ENCODE assay signal across 8 mouse cellular contexts in genomic region chr16:56038090-56038489, GRCm38 (mm10). TPM values are rescaled to one million over a fixed set of nuclear protein-coding genes. Genes with fewer than 3 reads are reported as not detected.
DNase-seq lines count a peak whose midpoint lies in the region; ATAC-seq and TF ChIP-seq lines count a peak whose summit lies in the region.

No protein-coding gene starts in this region.

- no peak for TF ChIP-seq CTCF in MEL (IDR thresholded peaks at IDR 0.05 in 2 of 3, conservative IDR thresholded peaks at IDR 0.05 in 1 of 3; ENCODE audit: control insufficient read depth in 1 of 3, insufficient read depth in 1 of 3, low read depth in 2 of 3, low read length in 3 of 3, poor library complexity in 1 of 3, severe bottlenecking in 1 of 3)

- TF ChIP-seq EP300 in MEL (IDR thresholded peaks at IDR 0.05; ENCODE audit: low read depth in 1 of 2, low read length in 2 of 2): no peak

- peaks cover 32% of the 10 kb centered on the region for H3K79me2 ChIP-seq in MEL (ENCODE audit: control insufficient read depth, insufficient read depth, low read length, poor library complexity)

- H3K9ac ChIP-seq in heart, embryonic 16.5 days (ENCODE audit: low read length): peak overlapping the region; percentile 98
- peak overlapping the region; percentile 79 for H3K9ac ChIP-seq in MEL (ENCODE audit: control insufficient read depth, low read depth, low read length, poor library complexity, severe bottlenecking)

- intact Hi-C loops in heart, postnatal 14 days (cut with DNase I): no loop called here

- TF ChIP-seq POLR2A in MEL (IDR thresholded peaks at IDR 0.05; ENCODE audit: control insufficient read depth in 1 of 2, insufficient read depth in 1 of 2, low read depth in 1 of 2, low read length in 2 of 2, poor library complexity in 1 of 2): no peak

- ATAC-seq in heart, embryonic 16.5 days (replicated peaks; ENCODE audit: extremely low read depth, insufficient read depth, low FRiP score): no peak; the same call in 1 of the 2 replicates

- peaks cover 11% of the 10 kb centered on the region for H3K4me1 ChIP-seq in heart, embryonic 16.5 days (ENCODE audit: control insufficient read depth, insufficient read depth, low read length)
- peaks cover 0 to 6% of the 10 kb centered on the region in 2 experiments; a peak in 1 of 4 replicates for H3K4me1 ChIP-seq in MEL (ENCODE audit: control insufficient read depth in 1 of 2, insufficient read depth in 2 of 2, low read length in 2 of 2)
- H3K4me1 ChIP-seq in hindbrain, embryonic 10.5 days (replicated peaks): peaks cover 15% of the 10 kb centered on the region
- H3K4me1 ChIP-seq in midbrain, embryonic 10.5 days: peaks cover 17% of the 10 kb centered on the region

- no peak for TF ChIP-seq RAD21 in MEL (IDR thresholded peaks at IDR 0.05; ENCODE audit: low read depth, low read length)

- H3K36me3 ChIP-seq in heart, embryonic 16.5 days (ENCODE audit: control insufficient read depth, insufficient read depth): peaks cover 10% of the 10 kb centered on the region
- peaks cover 14 to 27% of the 10 kb centered on the region in 2 experiments for H3K36me3 ChIP-seq in MEL (ENCODE audit: control insufficient read depth in 1 of 2, insufficient read depth in 2 of 2, low read length in 2 of 2)
- H3K36me3 ChIP-seq in hindbrain, embryonic 10.5 days: peaks cover 26% of the 10 kb centered on the region
- peaks cover 26% of the 10 kb centered on the region for H3K36me3 ChIP-seq in midbrain, embryonic 10.5 days

- peak overlapping the region; percentile 91 for H3K27ac ChIP-seq in heart, embryonic 16.5 days (ENCODE audit: low read length)
- peak overlapping the region; percentile 84 for H3K27ac ChIP-seq in MEL (ENCODE audit: control insufficient read depth, low read depth, low read length)
- H3K27ac ChIP-seq in hindbrain, embryonic 10.5 days: peak overlapping the region; percentile 93
- H3K27ac ChIP-seq in midbrain, embryonic 10.5 days (replicated peaks): peak overlapping the region; percentile 94

- H3K4me3 ChIP-seq in heart, embryonic 16.5 days (ENCODE audit: low read length): peak overlapping the region; percentile 97
- peak overlapping the region; percentile 93 to 95 for H3K4me3 ChIP-seq in MEL (ENCODE audit: control insufficient read depth in 1 of 2, insufficient read depth in 1 of 2, low read depth in 2 of 2, low read length in 2 of 2)
- H3K4me3 ChIP-seq in hindbrain, embryonic 10.5 days: peak overlapping the region; percentile 89
- peak overlapping the region; percentile 90 for H3K4me3 ChIP-seq in midbrain, embryonic 10.5 days

- no peaks in the 10 kb centered on the region for H3K27me3 ChIP-seq in heart, embryonic 16.5 days (ENCODE audit: control insufficient read depth, insufficient read depth, low read length)
- H3K27me3 ChIP-seq in MEL (ENCODE audit: control insufficient read depth in 1 of 2, insufficient read depth in 2 of 2, low read length in 2 of 2): no peaks in the 10 kb centered on the region
- no peaks in the 10 kb centered on the region for H3K27me3 ChIP-seq in hindbrain, embryonic 10.5 days (ENCODE audit: insufficient read depth, poor library complexity, severe bottlenecking)
- H3K27me3 ChIP-seq in midbrain, embryonic 10.5 days (ENCODE audit: low read depth, poor library complexity, severe bottlenecking): no peaks in the 10 kb centered on the region

- H3K4me2 ChIP-seq in heart, embryonic 16.5 days (ENCODE audit: low read depth, low read length): peak overlapping the region; percentile 59

- DNase-seq in heart, postnatal 14 days: no peak
- no peak for DNase-seq in MEL (ENCODE audit: low read depth, low spot score)
- no peak for DNase-seq in hindbrain, embryonic 10.5 days (ENCODE audit: low spot score)
- no peak for DNase-seq in midbrain, embryonic 10.5 days (ENCODE audit: low spot score)
- DNase-seq in right cerebral cortex, adult 2 months (ENCODE audit: low spot score in 2 of 2): no peak
- no peak for DNase-seq in kidney, adult 9 months
- no peak for DNase-seq in cerebellum, adult 8-10 months

- no peaks in the 10 kb centered on the region for H3K9me3 ChIP-seq in heart, embryonic 16.5 days (replicated peaks; ENCODE audit: control insufficient read depth, low read length)
- H3K9me3 ChIP-seq in MEL (replicated peaks; ENCODE audit: insufficient read depth, low read length): no peaks in the 10 kb centered on the region
- no peaks in the 10 kb centered on the region for H3K9me3 ChIP-seq in hindbrain, embryonic 10.5 days
- no peaks in the 10 kb centered on the region for H3K9me3 ChIP-seq in midbrain, embryonic 10.5 days (replicated peaks)

- 26% methylated on average over 8 of the region's 8 CpGs for WGBS in heart, embryonic 16.5 days
- WGBS in hindbrain, embryonic 10.5 days: 34% methylated on average over 8 of the region's 8 CpGs
- 35% methylated on average over 8 of the region's 8 CpGs for whole genome bisulfite sequencing in midbrain, embryonic 10.5 days

TF ChIP-seq in MEL, 35 proteins besides CTCF, POLR2A, EP300 and RAD21:
- no peak for TF ChIP-seq MYC (IDR thresholded peaks at IDR 0.05; ENCODE audit: low read depth, low read length)
- no peak for TF ChIP-seq ZC3H11A (IDR thresholded peaks at IDR 0.05; ENCODE audit: low read depth, low read length)
- no peak for TF ChIP-seq NRF1 (IDR thresholded peaks at IDR 0.05; ENCODE audit: insufficient read depth, low read depth, low read length, poor library complexity, severe bottlenecking)
- TF ChIP-seq MAX (IDR thresholded peaks at IDR 0.05; ENCODE audit: low read length): no peak
- TF ChIP-seq USF1 (IDR thresholded peaks at IDR 0.05; ENCODE audit: low read depth, low read length): no peak
- no peak for TF ChIP-seq MAZ (IDR thresholded peaks at IDR 0.05; ENCODE audit: low read depth, low read length)
- TF ChIP-seq ZKSCAN1 (IDR thresholded peaks at IDR 0.05; ENCODE audit: low read depth, low read length): no peak
- no peak for TF ChIP-seq SMC3 (IDR thresholded peaks at IDR 0.05; ENCODE audit: low read depth, low read length)
- TF ChIP-seq CHD1 (IDR thresholded peaks at IDR 0.05; ENCODE audit: low read depth, low read length): no peak
- no peak for TF ChIP-seq ETS1 (IDR thresholded peaks at IDR 0.05; ENCODE audit: low read depth, low read length)
- no peak for TF ChIP-seq GABPA (IDR thresholded peaks at IDR 0.05; ENCODE audit: low read depth, low read length)
- no peak for TF ChIP-seq CHD2 (IDR thresholded peaks at IDR 0.05; ENCODE audit: low read length)
- no peak for TF ChIP-seq BHLHE40 (IDR thresholded peaks at IDR 0.05; ENCODE audit: borderline replicate concordance, low read depth, low read length)
TF ChIP-seq in MEL: peak in this region for 0.

RNA-seq across cellular contexts. Expression of gene Trmt10c, which starts 0.5 kb away (rescaled TPM):
- polyA plus RNA-seq in heart, embryonic 16.5 days (2015; fragmentation: Nextera tagmentation; extraction: Ambion mirVana): 21.2 and 24.3 TPM in 2 replicates
- 10 to 100 TPM; 10.9 to 13.0 TPM for total RNA-seq in heart, postnatal 14 days (2021)
- total RNA-seq in MEL (2012; rRNA removed): 28.7 and 32.3 TPM in 2 replicates
- 10 to 100 TPM; 16.5 to 48.5 TPM for polyA plus RNA-seq in MEL (2012; ENCODE audit: insufficient read depth in 1 of 2, insufficient read length in 2 of 2, low read depth in 1 of 2, low replicate concordance in 2 of 2, missing spikeins in 1 of 2)
- polyA plus RNA-seq in hindbrain, embryonic 10.5 days (2016; fragmentation: Nextera tagmentation; extraction: Ambion mirVana): 25.5 and 29.0 TPM in 2 replicates
- polyA plus RNA-seq in midbrain, embryonic 10.5 days (2016; fragmentation: Nextera tagmentation; extraction: Ambion mirVana): 30.9 and 34.8 TPM in 2 replicates

RNA-seq across cellular contexts. Expression of gene Pcnp, which starts 8.6 kb away (rescaled TPM):
- 138 and 151 TPM in 2 replicates for polyA plus RNA-seq in heart, embryonic 16.5 days (2015; fragmentation: Nextera tagmentation; extraction: Ambion mirVana)
- total RNA-seq in heart, postnatal 14 days (2021): 10 to 100 TPM; 54.5 to 56.1 TPM
- total RNA-seq in MEL (2012; rRNA removed): 70.9 and 79.1 TPM in 2 replicates
- 100 to 1,000 TPM in 1 of 2 experiments, 10 to 100 TPM in 1; 88.5 to 128 TPM for polyA plus RNA-seq in MEL (2012; ENCODE audit: insufficient read depth in 1 of 2, insufficient read length in 2 of 2, low read depth in 1 of 2, low replicate concordance in 2 of 2, missing spikeins in 1 of 2)
- polyA plus RNA-seq in hindbrain, embryonic 10.5 days (2016; fragmentation: Nextera tagmentation; extraction: Ambion mirVana): 258 and 310 TPM in 2 replicates
- polyA plus RNA-seq in midbrain, embryonic 10.5 days (2016; fragmentation: Nextera tagmentation; extraction: Ambion mirVana): 346 and 352 TPM in 2 replicates

RNA-seq across cellular contexts. Expression of gene Senp7, which starts 10.0 kb away (rescaled TPM):
- 16.7 and 20.8 TPM in 2 replicates for polyA plus RNA-seq in heart, embryonic 16.5 days (2015; fragmentation: Nextera tagmentation; extraction: Ambion mirVana)
- total RNA-seq in heart, postnatal 14 days (2021): 10 to 100 TPM; 17.9 to 18.7 TPM
- total RNA-seq in MEL (2012; rRNA removed): 7.7 and 8.1 TPM in 2 replicates
- polyA plus RNA-seq in MEL (2012; ENCODE audit: insufficient read depth in 1 of 2, insufficient read length in 2 of 2, low read depth in 1 of 2, low replicate concordance in 2 of 2, missing spikeins in 1 of 2): 10 to 100 TPM in 1 of 2 experiments, not detected in 1; 15.0 TPM
- polyA plus RNA-seq in hindbrain, embryonic 10.5 days (2016; fragmentation: Nextera tagmentation; extraction: Ambion mirVana): 32.5 and 35.7 TPM in 2 replicates
- polyA plus RNA-seq in midbrain, embryonic 10.5 days (2016; fragmentation: Nextera tagmentation; extraction: Ambion mirVana): 32.4 and 39.6 TPM in 2 replicates
